Mouse (Mus musculus) CH12.LX (cell line): ENCODE results near the gene Khk. TPM values are rescaled to one million over a fixed set of nuclear protein-coding genes. Genes with fewer than 3 reads are reported as not detected.
"Not testable (repeated sequence)": the region's sequence is repeated elsewhere in the genome, so short reads cannot be mapped to it uniquely, and the experiment has no call there.

Experiments used
- DNase-seq: peaks from one replicate; pipeline ENCODE4 v3.0.0-alpha.2; 2013; ENCODE audit errors: extremely low read depth
- H3K27ac ChIP-seq: 2 replicates; pipeline ENCODE4 v1.5.1; 2012; ENCODE audit warnings: low read depth, mild to moderate bottlenecking, control low read depth, moderate library complexity; ENCODE audit not compliant: insufficient read depth
- H3K27me3 ChIP-seq: replicated peaks from 2 replicates; pipeline ENCODE3; 2012; ENCODE audit warnings: inconsistent platforms
- H3K36me3 ChIP-seq, 2 experiments: replicated peaks in 1 of 2; 2 replicates each; pipeline versions ENCODE3 to v1.6.1; 2012; ENCODE audit warnings: inconsistent platforms in 1 of 2, low read length in 1 of 2, mild to moderate bottlenecking in 1 of 2, mixed read lengths in 1 of 2, moderate library complexity in 1 of 2; ENCODE audit not compliant: control insufficient read depth in 1 of 2, insufficient read depth in 1 of 2
- H3K4me1 ChIP-seq, 2 experiments: 2 replicates each; pipeline ENCODE4 v1.6.1; 2012; ENCODE audit warnings: inconsistent platforms in 1 of 2, moderate library complexity in 1 of 2; ENCODE audit not compliant: insufficient read depth in 2 of 2, control insufficient read depth in 1 of 2
- H3K4me2 ChIP-seq: 2 replicates; pipeline ENCODE4 v1.6.1; 2012; ENCODE audit warnings: low read depth, mild to moderate bottlenecking, control low read depth; ENCODE audit not compliant: poor library complexity, insufficient read depth, severe bottlenecking
- H3K4me3 ChIP-seq, 3 experiments: fragments of 150-350 bp in 1 of 3; sonication (generic) in 1 of 3; replicated peaks in 1 of 3; 2 replicates each; pipeline versions ENCODE3 to v1.5.1; 2011 to 2012; ENCODE audit warnings: low read depth in 2 of 3, low read length in 2 of 3, mild to moderate bottlenecking in 2 of 3, moderate library complexity in 2 of 3, control low read depth in 1 of 3, improper control_type of control experiment in 1 of 3, inconsistent platforms in 1 of 3, mixed read lengths in 1 of 3; ENCODE audit not compliant: poor library complexity in 1 of 3
- H3K79me2 ChIP-seq: replicated peaks from 2 replicates; pipeline ENCODE4 v1.6.1; 2012; ENCODE audit warnings: mild to moderate bottlenecking, moderate library complexity; ENCODE audit not compliant: control insufficient read depth, poor library complexity, insufficient read depth, severe bottlenecking; ENCODE audit errors: extremely low read depth
- H3K9ac ChIP-seq: 2 replicates; pipeline ENCODE4 v1.6.1; 2012; ENCODE audit warnings: low read depth, mild to moderate bottlenecking, control low read depth, moderate library complexity; ENCODE audit not compliant: insufficient read depth
- H3K9me3 ChIP-seq: replicated peaks from 2 replicates; pipeline ENCODE3; 2012; ENCODE audit warnings: low read length, inconsistent platforms, mixed read lengths
- BHLHE40 ChIP-seq: IDR thresholded peaks from 2 replicates; pipeline ENCODE4 v1.6.1; 2011; ENCODE audit warnings: mild to moderate bottlenecking, low read depth, low read length, improper control_type of control experiment
- ELF1 ChIP-seq: IDR thresholded peaks from 2 replicates; pipeline ENCODE4 v1.6.1; 2014; ENCODE audit warnings: low read depth, mild to moderate bottlenecking, inconsistent platforms, low read length, improper control_type of control experiment
- IRF4 ChIP-seq: IDR thresholded peaks from 2 replicates; pipeline ENCODE4 v1.6.1; 2014; ENCODE audit warnings: low read depth, mild to moderate bottlenecking, inconsistent platforms, low read length, improper control_type of control experiment
- MAFK ChIP-seq: IDR thresholded peaks from 2 replicates; pipeline ENCODE4 v1.6.1; 2011; ENCODE audit warnings: low read length, improper control_type of control experiment; ENCODE audit not compliant: insufficient replicate concordance
- MXI1 ChIP-seq: IDR thresholded peaks from 2 replicates; pipeline ENCODE4 v1.6.1; 2011; ENCODE audit warnings: mild to moderate bottlenecking, low read depth, low read length, improper control_type of control experiment
- RAD21 ChIP-seq: IDR thresholded peaks from 2 replicates; pipeline ENCODE4 v1.6.1; 2011; ENCODE audit warnings: low read depth, mild to moderate bottlenecking, low read length, improper control_type of control experiment, moderate library complexity
- SIN3A ChIP-seq: IDR thresholded peaks from 2 replicates; pipeline ENCODE4 v1.6.1; 2012; ENCODE audit warnings: low read length, improper control_type of control experiment, inconsistent platforms
- TBP ChIP-seq: conservative IDR thresholded peaks from 2 replicates; pipeline ENCODE4 v1.6.1; 2011; ENCODE audit warnings: low read depth, low read length, improper control_type of control experiment
- ZC3H11A ChIP-seq: IDR thresholded peaks from 2 replicates; pipeline ENCODE4 v1.6.1; 2012; ENCODE audit warnings: low read depth, mild to moderate bottlenecking, inconsistent platforms, low read length, improper control_type of control experiment
- ZNF384 ChIP-seq: IDR thresholded peaks from 2 replicates; pipeline ENCODE4 v1.6.1; 2012; ENCODE audit warnings: low read depth, low read length, improper control_type of control experiment, inconsistent platforms
- dilution Hi-C: fragments of 300-500 bp; cut with MboI; formaldehyde crosslinking; loops from 2 replicates; pipeline ENCODE4 v1.14.3; 2020; ENCODE audit warnings: low sequenced_read_pairs; ENCODE audit not compliant: extremely low pct_unique_long_range_greater_than_20kb, extremely low pct_ligation_motif_present
- in situ Hi-C: fragments of 300-500 bp; cut with MboI; formaldehyde crosslinking; loops from 3 replicates; pipeline ENCODE4 v1.14.3; 2019; ENCODE audit warnings: low sequenced_read_pairs, low pct_ligation_motif_present, low pct_unique_long_range_greater_than_20kb, mixed read lengths
- polyA plus RNA-seq: library from polyadenylated mRNA; unstranded; fragments of >175 nt; gene quantifications from 2 replicates; pipeline ENCODE4 v1.2.1, GENCODE M21; 2012; ENCODE audit warnings: low read depth; ENCODE audit not compliant: insufficient read length
- total RNA-seq, 2 experiments: library from RNA; depleted of rRNA; stranded (reverse); fragments of 300-350 nt in 1 of 2; fragments of >200 nt in 1 of 2; gene quantifications; 2 replicates each; pipeline ENCODE4 v1.2.3; 2012 to 2014

The Khk gene
- total and polyA plus RNA-seq, 3 experiments, result 2.5 to 5.7 (median 3.7) TPM

DNA sequence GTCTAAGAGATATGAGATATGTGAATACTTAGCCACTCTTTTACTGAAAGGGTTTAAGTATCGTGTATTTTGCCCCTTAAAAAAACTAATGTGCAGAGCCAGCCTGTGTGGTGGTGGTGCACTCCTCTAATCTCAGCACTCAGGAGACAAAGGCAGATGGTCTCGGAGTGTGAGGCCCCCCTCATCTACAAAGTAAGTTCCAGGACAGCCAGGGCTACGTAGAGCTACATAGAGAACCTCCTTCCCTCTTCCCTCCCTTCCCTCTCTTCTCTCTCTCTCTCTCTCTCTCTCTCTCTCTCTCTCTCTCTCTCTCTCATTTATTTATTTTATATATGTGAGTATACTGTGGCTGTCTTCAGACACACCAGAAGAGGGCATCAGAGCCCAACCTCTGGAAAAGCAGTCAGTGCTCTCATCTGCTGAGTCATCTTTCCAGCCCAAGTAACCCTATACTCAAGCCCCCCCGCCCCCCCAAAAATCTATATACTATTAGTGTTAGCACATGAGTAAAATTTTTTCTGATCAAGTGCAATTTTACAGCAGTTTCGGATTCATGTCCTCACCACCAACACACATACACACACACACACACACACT is 41.8 kb upstream of the Khk start:
- no peaks in the 10 kb centered on the region for H3K27me3 ChIP-seq
- H3K4me2 ChIP-seq, result no peak overlapping the region
- no peak overlapping the region for H3K4me3 ChIP-seq
- dilution Hi-C loops (no loop called here), in situ Hi-C loops (no loop called here)
- H3K9me3 ChIP-seq, result no peaks in the 10 kb centered on the region
- peaks cover 0 to 3% of the 10 kb centered on the region in 2 experiments; a peak in 1 of 4 replicates for H3K4me1 ChIP-seq
- no peak overlapping the region for H3K9ac ChIP-seq
- H3K27ac ChIP-seq, result no peak overlapping the region
- H3K79me2 ChIP-seq, result no peaks in the 10 kb centered on the region
- H3K36me3 ChIP-seq, result peaks cover 27 to 45% of the 10 kb centered on the region in 2 experiments
- DNase-seq, result no peak
- TF ChIP-seq BHLHE40 (no peak), IRF4 (no peak), MXI1 (no peak), ZNF384 (no peak), RAD21 (peak; percentile 5), MAFK (0 out of 2 replicates have a peak, but pooled peaks have one; percentile 57)

DNA sequence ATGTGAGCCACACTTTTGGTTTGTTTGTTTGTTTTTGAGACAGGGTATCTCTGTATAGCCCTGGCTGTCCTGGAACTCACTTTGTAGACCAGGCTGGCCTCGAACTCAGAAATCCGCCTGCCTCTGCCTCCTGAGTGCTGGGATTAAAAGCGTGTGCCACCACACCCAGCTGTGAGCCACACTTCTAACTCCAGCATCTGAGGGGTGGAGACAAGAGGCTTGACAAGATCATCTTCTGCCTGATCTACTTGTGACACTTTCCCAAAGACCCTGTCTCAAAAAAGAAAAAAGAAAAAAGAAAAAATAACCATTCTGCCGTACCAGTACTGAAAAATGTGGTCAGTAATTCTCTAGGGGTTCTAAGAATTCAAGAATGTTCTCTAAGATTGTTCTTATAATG is 39.4 kb upstream of the Khk start:
- DNase-seq, in situ Hi-C loops, H3K4me3 ChIP-seq, H3K79me2 ChIP-seq, H3K27ac ChIP-seq, H3K9ac ChIP-seq, H3K27me3 ChIP-seq, H3K4me2 ChIP-seq, H3K9me3 ChIP-seq, H3K4me1 ChIP-seq, dilution Hi-C loops: not testable (repeated sequence)
- peak; percentile 93 for TF ChIP-seq TBP
- TF ChIP-seq ELF1, result 0 out of 2 replicates have a peak, but pooled peaks have one; percentile 25
- peaks cover 4 to 21% of the 10 kb centered on the region in 2 experiments for H3K36me3 ChIP-seq

DNA sequence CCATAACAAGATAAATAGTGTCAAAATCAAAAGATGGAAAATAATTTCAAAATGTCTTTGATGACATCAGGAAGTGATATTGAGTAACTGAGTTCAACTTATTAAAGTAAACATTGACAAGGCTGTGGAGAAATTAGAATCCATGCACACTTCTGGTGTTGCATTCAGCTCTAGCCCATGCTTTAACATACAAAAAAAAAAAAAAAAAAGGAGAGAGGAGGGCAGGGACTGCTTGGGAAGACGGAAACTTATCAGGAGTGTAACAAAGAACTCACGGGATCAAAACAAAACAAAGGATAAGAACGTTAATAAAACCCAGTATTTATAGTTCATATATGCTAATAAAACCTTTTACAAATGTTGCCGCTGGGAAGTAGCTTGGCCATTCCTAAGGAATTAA is 35.0 kb upstream of the Khk start:
- dilution Hi-C loops, result no loop called here
- no peaks in the 10 kb centered on the region for H3K27me3 ChIP-seq
- TF ChIP-seq ZC3H11A, result no peak
- peak; percentile 15; the same call in 1 of the 2 replicates for TF ChIP-seq SIN3A
- TF ChIP-seq ZNF384, result peak; percentile 54; the same call in 1 of the 2 replicates
- TF ChIP-seq, all 38 proteins: peak for 2
- in situ Hi-C loops, result no loop called here
- Histone ChIP-seq H3K9me3 (no peaks in the 10 kb centered on the region), H3K9ac (no peak overlapping the region; the same call in 1 of the 2 replicates), H3K4me1 (peaks cover 3 to 18% of the 10 kb centered on the region in 2 experiments), H3K4me3 (no peak overlapping the region), H3K27ac (no peak overlapping the region), H3K4me2 (peak overlapping the region; percentile 97; the same call in 1 of the 2 replicates), H3K79me2 (no peaks in the 10 kb centered on the region), H3K36me3 (peaks cover 0 to 12% of the 10 kb centered on the region in 2 experiments)
- no peak for DNase-seq
